Mouse (Mus musculus): ENCODE data around the gene Cables2.

Gene Cables2

DNA sequence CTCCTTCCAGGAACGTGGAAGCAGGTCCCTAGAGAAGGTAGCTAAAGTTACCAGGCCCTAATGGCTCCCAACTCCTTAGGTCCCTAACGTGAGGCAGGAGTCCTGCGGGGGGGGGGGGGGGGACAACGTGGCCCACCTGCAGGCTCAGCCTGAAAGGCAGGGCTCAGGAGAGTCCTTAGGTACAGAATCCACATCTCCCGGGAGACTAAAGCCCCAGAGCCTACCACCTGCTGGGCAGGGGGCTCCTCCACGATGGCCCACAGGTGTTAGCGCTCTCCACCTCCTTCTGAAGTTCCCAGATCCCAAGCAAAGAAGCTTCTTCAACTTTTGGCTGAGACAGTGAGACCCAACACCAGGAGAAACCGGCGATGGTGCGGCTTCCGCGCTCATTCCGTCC is 48.7 kb downstream of the Cables2 start:
- DNase-seq: no peak

DNA sequence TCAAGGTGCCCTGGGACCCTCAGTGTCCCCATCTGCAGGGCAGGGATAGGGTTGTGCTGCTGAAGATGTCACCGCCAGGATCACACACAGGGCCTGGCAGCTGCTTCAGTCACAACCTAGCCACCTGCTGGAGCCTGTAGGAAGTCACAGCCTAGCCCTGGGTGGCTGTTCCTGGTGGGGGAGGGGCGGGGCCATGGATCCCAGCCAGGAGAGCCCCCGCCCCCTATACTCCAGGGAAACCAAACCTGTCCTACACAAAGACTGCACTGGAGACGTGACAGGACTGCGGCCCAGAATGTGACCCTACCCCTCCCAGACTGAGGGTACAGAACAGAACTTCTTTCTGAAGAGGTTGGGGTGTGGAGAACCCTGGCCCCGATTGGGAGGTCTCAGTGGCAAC is 51.0 kb downstream of the Cables2 start:
- peak; percentile 82 for DNase-seq

DNA sequence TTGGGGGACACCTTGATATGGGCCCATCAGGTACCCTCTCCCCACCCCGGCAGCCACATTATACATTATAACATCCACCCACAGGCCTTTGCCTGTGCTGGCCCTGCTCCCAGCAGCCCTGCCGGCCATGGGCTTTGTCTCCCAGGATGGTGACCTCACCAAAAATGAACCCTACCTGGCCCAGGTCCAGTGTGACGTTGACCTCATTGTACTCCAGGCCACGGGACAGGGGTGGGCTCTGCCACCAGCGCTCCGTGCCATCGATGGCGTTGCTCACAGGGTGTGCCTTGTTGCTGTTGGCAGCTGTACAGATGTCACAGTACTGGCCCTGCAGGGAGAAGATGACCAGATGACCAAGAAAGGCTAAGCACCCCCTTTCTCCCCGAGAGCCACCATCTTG is 52.2 kb downstream of the Cables2 start:
- DNase-seq: peak; percentile 46

DNA sequence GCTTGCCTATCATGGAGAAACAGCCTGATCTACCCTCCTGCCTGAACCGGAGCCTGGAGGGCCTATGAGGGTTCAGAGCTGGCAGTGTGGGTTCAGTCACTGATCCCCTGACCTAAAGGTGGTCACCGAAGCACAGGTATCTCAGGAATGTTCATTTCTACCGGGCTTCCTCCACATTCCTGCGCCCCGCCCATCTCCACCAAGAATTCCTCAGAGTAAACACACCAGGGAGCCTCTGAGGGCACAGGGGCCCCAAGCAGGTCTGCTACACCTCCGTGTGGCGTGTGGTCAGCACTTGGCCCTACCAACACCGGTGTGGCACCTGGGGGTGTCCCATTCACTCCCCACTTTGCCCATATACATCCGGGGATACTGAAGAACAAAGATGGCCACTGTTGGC is 53.1 kb downstream of the Cables2 start:
- peak; percentile 72 for DNase-seq

DNA sequence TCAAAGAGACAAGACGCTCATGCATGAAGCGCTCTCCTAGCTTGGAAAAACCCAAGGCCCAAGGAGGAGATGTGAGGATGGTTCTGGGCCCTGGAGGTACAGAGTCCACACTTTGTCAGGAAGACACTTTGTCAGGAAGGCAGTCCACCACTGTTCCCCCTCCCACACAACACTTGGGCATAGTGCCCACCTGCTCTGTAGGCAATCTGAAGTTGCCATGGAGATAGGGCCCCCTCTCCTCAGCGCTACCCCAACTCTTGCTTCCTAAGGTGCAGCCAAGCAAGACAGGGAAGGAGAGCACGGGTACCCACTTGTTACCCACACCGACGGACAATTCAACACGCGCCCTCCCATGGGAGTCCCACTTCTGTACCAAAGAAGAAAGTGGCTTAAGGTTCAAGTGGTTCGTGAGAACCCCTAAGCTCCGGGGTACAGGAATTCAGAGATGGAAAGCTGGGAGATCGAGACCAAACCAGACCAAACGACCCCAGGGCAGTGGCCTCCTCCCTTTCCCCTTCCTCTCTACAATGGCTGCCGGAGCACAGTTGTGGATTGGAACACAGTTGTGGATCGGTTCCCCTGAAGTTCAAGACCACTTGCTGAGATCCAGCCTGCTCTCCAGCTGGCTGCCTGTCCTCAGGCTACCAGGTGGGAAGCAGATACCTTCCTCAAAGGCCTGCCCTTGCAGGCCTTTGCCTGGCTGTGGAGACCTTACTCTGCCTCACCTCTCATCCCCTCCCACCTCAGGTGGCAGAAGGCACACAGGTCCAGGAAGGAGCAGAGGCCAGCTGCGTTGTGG is 54.0 kb downstream of the Cables2 start:
- peak; percentile 50 for DNase-seq

DNA sequence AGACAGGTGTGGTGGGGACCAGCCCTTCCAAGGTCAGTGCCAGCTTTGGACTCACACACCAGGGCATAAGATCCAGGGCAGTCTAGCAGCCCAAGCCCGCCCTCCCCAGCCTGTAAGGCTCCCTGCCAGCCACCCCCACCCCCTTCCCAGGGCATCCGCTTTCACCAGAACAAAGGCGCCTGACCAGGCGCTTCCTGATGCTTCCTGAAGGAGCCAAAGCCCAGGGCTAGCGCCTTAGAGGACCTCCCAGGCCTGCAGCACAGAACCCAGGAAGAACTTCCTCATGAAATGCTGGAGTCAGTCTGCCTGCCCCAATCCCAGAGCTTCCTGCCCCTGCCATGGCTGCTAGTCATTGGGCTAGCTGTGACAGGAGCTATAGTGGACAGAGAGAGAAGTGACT is 54.6 kb downstream of the Cables2 start:
- DNase-seq: peak; percentile 83

DNA sequence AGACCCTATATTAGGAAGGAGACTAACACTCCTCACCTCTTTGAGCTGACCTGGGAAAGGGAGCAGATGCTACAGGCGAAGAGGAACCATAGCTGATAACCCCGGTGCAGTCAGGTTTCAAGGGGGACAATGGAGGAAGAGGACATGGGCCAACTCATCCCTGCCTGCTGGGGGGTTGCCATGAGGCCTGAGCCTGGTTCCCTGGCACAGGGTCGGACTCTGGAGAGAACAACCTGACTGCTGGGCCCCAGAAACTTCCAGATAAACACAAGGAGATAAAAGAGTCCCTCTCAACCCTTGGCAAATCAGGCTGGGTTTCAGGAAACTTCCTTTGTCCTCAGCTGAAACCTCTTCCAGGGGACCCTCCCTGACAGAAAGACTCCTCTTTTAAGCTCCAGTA is 55.1 kb downstream of the Cables2 start:
- DNase-seq: peak; percentile 13

DNA sequence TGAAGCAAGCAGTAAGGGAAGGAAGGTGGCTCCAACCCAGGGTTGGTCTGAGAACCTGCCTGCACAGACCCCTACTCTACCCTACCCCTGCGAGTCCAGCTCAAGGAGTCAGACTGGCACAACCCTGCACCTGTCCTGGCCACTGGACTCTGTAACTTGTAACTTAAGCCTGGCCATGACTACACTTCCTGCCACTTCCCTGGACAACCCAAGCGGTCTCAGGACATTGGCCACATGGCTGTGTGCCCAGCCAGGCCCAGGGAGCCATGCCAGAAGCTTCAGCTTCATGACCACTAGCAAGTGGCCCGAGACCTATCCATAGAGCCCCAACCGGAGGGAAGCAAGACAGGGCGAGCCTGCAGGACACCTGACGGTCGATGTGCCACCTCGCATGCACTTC is 55.7 kb downstream of the Cables2 start:
- DNase-seq: peak; percentile 90

DNA sequence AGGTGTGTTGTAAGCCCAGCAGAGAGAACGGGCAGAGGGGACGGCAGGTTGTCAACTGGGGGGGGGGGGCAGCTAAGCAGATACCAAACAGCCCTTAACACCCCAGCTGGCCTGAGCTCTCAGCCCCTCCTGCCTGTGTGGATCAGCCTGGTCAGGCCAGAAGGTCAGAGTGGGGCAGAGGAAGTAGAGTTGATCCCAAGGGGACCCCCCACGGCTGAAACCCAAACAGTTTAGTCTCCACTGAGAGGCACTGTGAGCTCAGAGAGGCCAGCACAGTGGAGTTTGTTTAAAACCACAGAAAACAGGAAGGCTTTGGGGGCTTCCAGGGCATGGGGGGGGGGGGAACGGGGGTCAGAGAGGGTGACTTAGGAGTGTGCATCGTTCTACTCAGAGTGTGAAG is 56.4 kb downstream of the Cables2 start:
- peak; percentile 33 for DNase-seq

DNA sequence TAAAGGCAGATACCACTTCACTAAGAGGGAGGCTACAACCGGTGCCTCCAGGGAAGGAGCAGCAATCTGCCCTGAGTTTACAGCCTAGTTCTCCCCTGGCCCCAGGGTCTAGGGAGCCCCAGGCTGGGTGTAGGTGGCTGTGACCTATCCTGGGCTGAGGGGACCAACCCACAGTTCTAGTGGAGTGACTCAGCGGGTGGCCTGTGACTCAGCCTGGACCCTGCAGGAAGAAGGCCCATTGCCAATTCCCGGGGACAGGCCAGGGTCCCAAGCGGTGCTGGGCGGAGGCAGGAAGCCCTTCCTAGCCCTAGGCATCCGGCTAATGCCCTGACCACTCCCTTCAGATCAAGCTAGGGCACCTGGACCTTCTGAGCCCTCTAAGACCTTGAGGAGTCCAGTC is 57.3 kb downstream of the Cables2 start:
- peak; percentile 80 for DNase-seq

DNA sequence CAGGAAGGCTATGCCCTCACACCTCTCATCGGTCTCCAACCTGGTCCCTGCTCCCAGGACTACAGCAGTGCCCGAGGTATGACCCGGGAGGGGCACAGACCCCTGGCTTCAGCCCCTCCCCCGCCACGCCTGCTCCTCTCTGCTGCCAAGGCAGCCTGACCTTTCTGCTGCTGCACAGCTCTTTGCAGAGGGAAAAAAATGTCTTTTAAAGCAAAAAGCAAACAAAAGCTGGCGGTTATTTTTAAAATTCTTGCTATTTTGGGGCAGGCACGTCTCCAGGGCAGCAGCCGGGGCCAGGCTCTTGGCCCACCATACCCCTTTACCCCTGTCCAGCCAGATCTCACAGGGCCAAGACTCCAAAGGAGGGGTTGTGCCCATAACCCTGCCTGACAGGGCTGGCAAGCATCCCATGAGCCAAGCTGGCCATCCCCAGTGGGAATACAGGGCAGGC is 58.3 kb downstream of the Cables2 start:
- peak; percentile 74 for DNase-seq

DNA sequence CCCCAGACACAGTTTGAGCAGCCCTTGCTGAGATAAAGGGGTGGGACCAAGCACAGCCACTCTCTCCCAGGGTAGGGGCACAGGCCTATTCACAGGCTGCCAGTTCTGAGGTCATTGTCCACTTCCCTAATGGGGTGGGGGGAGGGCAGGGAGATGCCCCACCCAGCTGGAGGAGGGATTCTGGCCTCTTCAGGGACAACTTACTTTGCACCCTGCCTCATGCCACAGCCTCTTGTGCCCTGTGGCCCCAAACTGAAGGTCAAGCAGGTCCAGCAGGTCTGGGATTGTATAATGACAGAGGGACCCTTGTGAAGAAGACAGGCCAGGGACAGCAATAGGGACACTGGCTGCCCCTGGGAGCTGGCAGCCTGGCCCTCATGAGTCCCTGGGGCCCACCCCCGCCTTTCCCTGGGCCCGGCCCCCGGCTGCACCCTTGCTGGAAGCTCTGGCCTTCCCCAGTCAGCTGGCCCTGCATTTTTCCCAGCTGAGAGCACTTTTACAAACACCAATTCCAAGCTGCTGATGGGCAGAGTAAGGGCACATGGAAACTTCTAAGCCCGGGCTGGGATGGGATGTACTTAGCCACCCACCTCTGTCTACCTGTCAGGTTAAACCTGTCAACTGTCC is 58.8 kb downstream of the Cables2 start:
- DNase-seq: peak; percentile 64

DNA sequence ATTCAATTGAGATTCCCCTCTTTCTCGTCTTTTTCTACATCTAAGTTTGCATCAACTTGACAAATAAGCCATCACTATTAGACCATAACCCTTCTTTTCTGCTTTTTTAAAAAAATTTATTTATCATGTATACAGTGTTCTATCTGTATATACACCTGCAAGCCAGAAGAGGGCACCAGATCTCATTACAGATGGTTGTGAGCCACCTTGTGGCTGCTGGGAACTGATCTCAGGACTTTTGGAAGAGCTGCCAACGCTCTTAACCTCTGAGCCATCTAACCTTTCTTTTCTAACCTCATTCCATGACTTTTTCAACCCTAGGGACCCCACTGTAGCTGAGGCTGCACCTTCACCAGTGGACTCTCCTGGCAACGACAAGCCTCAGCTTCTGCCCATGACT is 61.0 kb downstream of the Cables2 start:
- DNase-seq: no peak

DNA sequence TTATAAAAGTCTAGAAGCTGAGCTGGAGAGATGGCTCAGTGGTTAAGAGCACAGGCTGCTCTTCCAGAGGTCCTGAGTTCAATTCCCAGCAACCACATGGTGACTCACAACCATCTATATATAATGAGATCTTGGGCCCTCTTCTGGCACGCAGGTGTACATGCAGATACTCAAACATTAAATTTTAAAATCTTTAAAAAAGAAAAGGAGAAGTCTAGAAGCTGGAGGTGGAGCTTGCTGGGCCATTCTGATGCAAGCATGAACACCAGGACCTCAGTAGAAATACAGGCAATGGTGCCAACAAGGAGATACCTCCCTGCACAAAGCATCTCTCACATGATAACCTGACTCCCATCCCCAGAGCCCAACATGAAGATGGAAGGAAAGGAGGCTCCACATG is 64.3 kb downstream of the Cables2 start:
- no peak for DNase-seq
